8 mouse cellular contexts compared by ENCODE assay signal in genomic region chr12:106478381-106478781, GRCm38 (mm10).
DNase-seq lines count a peak whose midpoint lies in the region; ATAC-seq lines count a peak whose summit lies in the region.

No protein-coding gene starts in this region.

- WGBS in heart, embryonic 13.5 days = 1% methylated on average over 18 of the region's 18 CpGs
- WGBS in hindbrain, embryonic 10.5 days = under 1% methylated on average over 18 of the region's 18 CpGs
- WGBS in midbrain, embryonic 14.5 days = under 1% methylated on average over 18 of the region's 18 CpGs

- H3K4me2 ChIP-seq in heart, embryonic 13.5 days = peak overlapping the region; percentile 27; the same call in 1 of the 2 replicates
- H3K4me2 ChIP-seq in midbrain, embryonic 14.5 days (ENCODE audit: low read length) = peak overlapping the region; percentile 53

- no peak for ATAC-seq in heart, embryonic 13.5 days (ENCODE audit: extremely low read depth, insufficient number of reproducible peaks, low FRiP score, low TSS enrichment)
- no peak for ATAC-seq in midbrain, embryonic 14.5 days (ENCODE audit: low FRiP score, low TSS enrichment)

- H3K27ac ChIP-seq in heart, embryonic 13.5 days (replicated peaks) = no peak overlapping the region
- peak overlapping the region; percentile 50 for H3K27ac ChIP-seq in hindbrain, embryonic 10.5 days
- peak overlapping the region; percentile 58 for H3K27ac ChIP-seq in midbrain, embryonic 14.5 days (replicated peaks; ENCODE audit: low read depth, low read length)

- H3K4me1 ChIP-seq in heart, embryonic 13.5 days = peaks cover 23% of the 10 kb centered on the region
- peaks cover 81% of the 10 kb centered on the region for H3K4me1 ChIP-seq in hindbrain, embryonic 10.5 days (replicated peaks)
- peaks cover 49% of the 10 kb centered on the region for H3K4me1 ChIP-seq in midbrain, embryonic 14.5 days (ENCODE audit: control insufficient read depth, insufficient read depth, low read length)

- peaks cover 94% of the 10 kb centered on the region for H3K27me3 ChIP-seq in heart, embryonic 13.5 days (replicated peaks)
- peaks cover 78% of the 10 kb centered on the region for H3K27me3 ChIP-seq in hindbrain, embryonic 10.5 days (ENCODE audit: insufficient read depth, poor library complexity, severe bottlenecking)
- H3K27me3 ChIP-seq in midbrain, embryonic 14.5 days (ENCODE audit: control insufficient read depth, insufficient read depth, low read length) = peaks cover 10% of the 10 kb centered on the region; the same call in 1 of the 2 replicates

- no peak overlapping the region for H3K9ac ChIP-seq in heart, embryonic 13.5 days
- 0 out of 2 replicates have a peak overlapping the region, but pooled peaks have one; percentile 26 for H3K9ac ChIP-seq in midbrain, embryonic 14.5 days (replicated peaks; ENCODE audit: low read length)

- no peak for DNase-seq in heart, adult 11 months
- peak; percentile 30 for DNase-seq in adrenal gland, adult 2 months
- no peak for DNase-seq in hindbrain, embryonic 10.5 days (ENCODE audit: low spot score)
- DNase-seq in midbrain, embryonic 14.5 days = peak; percentile 71
- DNase-seq in urinary bladder, adult 2 months (ENCODE audit: low spot score) = no peak
- no peak for DNase-seq in T-cell, adult 2 months (ENCODE audit: low spot score)
- DNase-seq in thymus, adult 18-20 months = no peak

- H3K9me3 ChIP-seq in heart, embryonic 13.5 days = no peaks in the 10 kb centered on the region
- H3K9me3 ChIP-seq in hindbrain, embryonic 10.5 days = no peaks in the 10 kb centered on the region
- H3K9me3 ChIP-seq in midbrain, embryonic 14.5 days (ENCODE audit: control insufficient read depth, low read length) = no peaks in the 10 kb centered on the region

- no peaks in the 10 kb centered on the region for H3K36me3 ChIP-seq in heart, embryonic 13.5 days
- H3K36me3 ChIP-seq in hindbrain, embryonic 10.5 days = no peaks in the 10 kb centered on the region
- H3K36me3 ChIP-seq in midbrain, embryonic 14.5 days (ENCODE audit: control insufficient read depth, insufficient read depth, low read length) = no peaks in the 10 kb centered on the region

- H3K4me3 ChIP-seq in heart, embryonic 13.5 days = 0 out of 2 replicates have a peak overlapping the region, but pooled peaks have one; percentile 20
- H3K4me3 ChIP-seq in hindbrain, embryonic 10.5 days = peak overlapping the region; percentile 48
- H3K4me3 ChIP-seq in midbrain, embryonic 14.5 days (replicated peaks; ENCODE audit: low read depth, low read length) = peak overlapping the region; percentile 21

Comparison
In these comparisons a context has a peak if more than half of its experiments do, and no peak if none do; other contexts are left out.
1. DNase-seq: peak in adrenal gland, adult 2 months (single experiment) and midbrain, embryonic 14.5 days (single experiment); none in heart, adult 11 months (single experiment), hindbrain, embryonic 10.5 days (single experiment), urinary bladder, adult 2 months (single experiment), T-cell, adult 2 months (single experiment) and thymus, adult 18-20 months (0 of 2).
2. Peak in every context shown above with its lines, with median percentiles within 50 percentile points of each other: H3K4me3 ChIP-seq.